Mouse (Mus musculus) liver, adult 2 months (tissue): ENCODE measurements around the gene Numa1.

ENCODE experiments used
- CTCF ChIP-seq: fragments of 200-500 bp; IDR thresholded peaks from 2 replicates; pipeline ENCODE4 v1.5.1; 2011; ENCODE audit warnings: low read depth, low read length, control low read depth
- POLR2A ChIP-seq: fragments of 200-500 bp; IDR thresholded peaks from 2 replicates; pipeline ENCODE4 v1.6.1; 2011; ENCODE audit warnings: low read length, control low read depth; ENCODE audit not compliant: insufficient read depth; ENCODE audit errors: extremely low read depth

DNA sequence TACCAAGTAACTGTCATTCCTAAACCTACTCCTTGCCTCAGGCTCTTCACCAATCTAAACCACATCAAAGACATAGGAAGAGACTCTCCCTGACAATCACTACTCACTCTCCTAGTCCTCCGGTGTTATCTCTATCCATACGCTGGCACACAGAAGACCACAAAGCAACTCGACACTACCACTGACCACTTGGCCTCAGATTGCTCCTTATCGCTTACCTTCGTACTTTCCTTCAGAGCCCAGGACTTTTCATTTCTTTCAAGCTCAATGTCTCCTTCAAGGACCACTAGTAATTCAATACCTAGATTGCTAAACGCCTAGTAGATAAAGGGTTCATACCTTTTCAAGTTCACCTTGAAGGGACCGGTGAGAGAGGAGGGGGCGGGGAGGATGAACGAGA lies 130.0 kb downstream of the Numa1 start:
- TF ChIP-seq CTCF (no peak), POLR2A (no peak)
